Mouse (Mus musculus) adipocyte (in vitro differentiated cells): ENCODE measurements around the gene Vwa1.

Source experiments
- DNase-seq: peaks from one replicate; pipeline ENCODE4 v3.0.0-alpha.2; 2016; ENCODE audit warnings: low spot score

Vwa1 gene

GRCm38 (mm10) chr4:155779498-155779897 lies 5.0 kb upstream of the Vwa1 start:
- no peak for DNase-seq

DNA sequence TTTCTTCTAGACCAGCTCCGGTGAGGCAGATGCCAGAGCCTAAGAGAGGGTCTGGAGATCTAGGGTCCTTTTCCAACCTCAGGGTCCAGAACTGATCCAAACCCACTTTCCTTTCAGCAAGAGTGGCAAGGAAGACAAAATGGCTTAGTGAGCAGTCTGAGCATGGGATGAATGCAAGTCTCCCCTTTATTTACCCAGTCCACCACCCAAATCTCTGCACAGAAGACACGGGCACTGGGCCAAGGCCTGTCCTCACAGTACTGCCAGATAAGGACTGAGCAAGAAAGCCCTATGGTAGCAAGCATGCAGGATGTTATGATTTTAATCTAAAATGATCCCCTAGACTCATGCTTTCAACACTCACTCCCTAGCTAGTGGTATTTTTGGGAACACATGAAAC lies 3.3 kb upstream of the Vwa1 start:
- DNase-seq, result peak; percentile 78

GRCm38 (mm10) chr4:155776704-155777335 lies 2.3 kb upstream of the Vwa1 start:
- peak; percentile 82 for DNase-seq

GRCm38 (mm10) chr4:155775855-155776254 lies 1.4 kb upstream of the Vwa1 start:
- peak; percentile 62 for DNase-seq

- DNase-seq, result peak; percentile 43
Measured at GRCm38 (mm10) chr4:155774971-155775740, 658 bp upstream of the Vwa1 start.

DNA sequence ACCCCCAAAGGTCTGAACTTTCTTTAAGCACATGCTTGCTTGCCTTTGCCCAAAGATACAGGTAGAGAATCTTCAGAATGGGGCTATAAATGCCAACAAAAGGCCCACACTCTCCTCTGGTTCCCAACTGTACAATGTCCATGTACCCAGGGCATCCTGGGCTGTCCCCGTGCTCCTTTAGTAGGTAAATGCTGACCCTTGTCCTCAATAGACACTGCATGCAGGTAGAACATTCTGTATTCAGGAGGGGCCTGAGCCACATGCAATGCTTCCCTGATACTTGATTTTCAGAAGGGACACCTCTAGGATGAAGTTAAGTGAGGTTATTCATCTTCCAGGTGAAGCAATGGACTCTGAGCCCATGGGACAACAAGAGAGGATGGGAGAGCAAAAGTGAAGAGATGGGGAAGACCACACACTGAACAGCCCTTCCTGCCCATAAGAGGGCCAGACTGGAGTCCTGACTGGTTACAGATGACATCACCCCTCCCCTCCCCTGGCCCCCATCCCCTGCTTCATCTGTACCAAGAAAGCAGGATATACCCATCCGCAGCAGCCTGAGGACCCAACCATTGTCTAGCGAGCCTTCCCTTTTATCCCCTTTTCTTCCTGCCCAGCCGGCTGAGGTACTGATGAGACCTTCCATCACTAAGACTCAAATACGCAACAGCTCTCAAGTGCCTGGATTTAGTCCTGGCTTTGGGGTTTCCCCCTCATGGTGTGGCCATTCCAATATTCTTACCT lies 991 bp downstream of the Vwa1 start:
- DNase-seq, result no peak

DNA sequence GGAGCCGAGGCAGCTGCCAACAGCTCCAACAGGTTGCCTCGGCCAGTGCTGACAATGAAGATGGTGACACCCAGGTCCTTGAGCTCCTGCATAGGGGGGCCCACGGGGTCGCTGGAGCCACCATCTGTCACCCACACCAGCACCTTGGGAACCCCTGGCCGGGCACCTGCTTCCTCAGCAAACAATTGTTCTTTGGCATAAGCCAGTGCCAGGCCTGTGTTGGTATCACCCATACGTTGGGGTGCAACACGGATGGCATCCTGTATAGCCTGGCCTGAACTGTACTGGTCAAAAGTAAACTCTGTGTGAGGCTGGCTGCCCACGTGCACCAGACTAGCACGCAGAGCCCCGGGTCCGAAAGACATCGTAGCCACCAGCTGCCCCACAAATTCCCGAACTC lies 1.7 kb downstream of the Vwa1 start:
- no peak for DNase-seq

GRCm38 (mm10) chr4:155771706-155772105 lies 2.8 kb downstream of the Vwa1 start:
- DNase-seq, result no peak

GRCm38 (mm10) chr4:155770626-155771025 lies 3.9 kb downstream of the Vwa1 start:
- no peak for DNase-seq

- DNase-seq, result peak; percentile 90
Measured at GRCm38 (mm10) chr4:155769880-155770512, 4.5 kb downstream of the Vwa1 start.

DNA sequence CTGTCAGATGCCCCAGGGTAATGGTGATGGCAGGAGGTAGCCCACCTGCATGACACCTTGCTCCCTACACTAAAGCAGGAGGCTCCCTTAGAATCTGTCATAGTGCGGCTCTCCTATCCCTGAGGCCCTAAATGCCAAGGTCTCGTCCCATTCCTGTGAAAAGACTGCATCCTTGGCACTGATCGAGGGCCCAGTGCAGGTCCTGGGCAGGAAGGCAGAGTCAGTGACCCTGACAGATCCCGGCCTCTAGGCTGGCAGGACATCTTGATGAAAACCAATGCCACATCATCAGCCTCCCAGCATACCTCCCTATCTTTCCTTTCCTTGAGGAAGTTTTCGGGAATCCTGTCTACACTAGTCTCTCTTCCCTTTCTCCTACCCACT lies 5.0 kb downstream of the Vwa1 start:
- no peak for DNase-seq

DNA sequence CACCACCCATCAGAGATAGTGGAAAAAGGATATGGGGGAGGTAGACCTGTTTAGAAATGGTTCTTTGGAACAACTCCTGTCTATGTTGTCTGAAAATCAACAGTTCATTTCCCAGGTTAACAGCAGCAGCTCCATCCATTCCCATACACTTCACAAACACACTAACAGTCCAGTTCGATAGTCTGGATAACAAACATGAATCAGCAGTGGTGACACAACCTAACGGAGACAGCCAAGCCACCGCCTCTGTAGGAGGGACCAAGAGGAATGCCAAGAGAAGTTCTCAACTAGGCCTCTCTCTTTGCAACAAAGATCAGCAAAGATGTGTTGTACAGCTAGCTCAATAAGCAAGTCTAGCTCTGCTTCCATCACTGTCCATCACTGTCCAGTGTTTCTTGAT lies 12.1 kb downstream of the Vwa1 start:
- peak; percentile 51 for DNase-seq

GRCm38 (mm10) chr4:155761356-155762099 lies 13.0 kb downstream of the Vwa1 start:
- DNase-seq, result peak; percentile 49

GRCm38 (mm10) chr4:155760613-155761355 lies 13.7 kb downstream of the Vwa1 start, which contains the start of gene Atad3a:
Atad3a (minus strand) TSS chr4:155761093.
- DNase-seq, result peak; percentile 97

GRCm38 (mm10) chr4:155759862-155760612 lies 14.5 kb downstream of the Vwa1 start:
- peak; percentile 59 for DNase-seq

DNA sequence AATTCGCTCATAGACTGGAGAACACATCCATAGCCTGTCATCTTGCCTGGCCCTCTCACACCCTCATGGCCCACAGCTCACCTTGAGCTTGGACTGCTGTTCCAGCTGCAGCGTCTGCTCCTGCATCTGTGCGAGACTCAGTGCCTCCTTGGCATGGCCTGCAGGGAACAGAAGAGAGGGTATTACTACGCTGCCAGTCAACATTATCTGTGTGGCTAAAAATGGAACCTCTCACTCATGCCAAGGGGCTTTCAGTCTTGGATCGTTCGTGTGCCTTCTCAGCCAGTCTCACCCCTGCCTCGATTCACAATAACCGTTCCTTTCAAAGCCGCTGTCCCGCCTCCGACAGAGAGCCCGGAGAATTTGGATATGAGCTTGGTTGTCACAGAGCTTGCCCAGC lies 17.5 kb downstream of the Vwa1 start:
- DNase-seq, result peak; percentile 60

DNA sequence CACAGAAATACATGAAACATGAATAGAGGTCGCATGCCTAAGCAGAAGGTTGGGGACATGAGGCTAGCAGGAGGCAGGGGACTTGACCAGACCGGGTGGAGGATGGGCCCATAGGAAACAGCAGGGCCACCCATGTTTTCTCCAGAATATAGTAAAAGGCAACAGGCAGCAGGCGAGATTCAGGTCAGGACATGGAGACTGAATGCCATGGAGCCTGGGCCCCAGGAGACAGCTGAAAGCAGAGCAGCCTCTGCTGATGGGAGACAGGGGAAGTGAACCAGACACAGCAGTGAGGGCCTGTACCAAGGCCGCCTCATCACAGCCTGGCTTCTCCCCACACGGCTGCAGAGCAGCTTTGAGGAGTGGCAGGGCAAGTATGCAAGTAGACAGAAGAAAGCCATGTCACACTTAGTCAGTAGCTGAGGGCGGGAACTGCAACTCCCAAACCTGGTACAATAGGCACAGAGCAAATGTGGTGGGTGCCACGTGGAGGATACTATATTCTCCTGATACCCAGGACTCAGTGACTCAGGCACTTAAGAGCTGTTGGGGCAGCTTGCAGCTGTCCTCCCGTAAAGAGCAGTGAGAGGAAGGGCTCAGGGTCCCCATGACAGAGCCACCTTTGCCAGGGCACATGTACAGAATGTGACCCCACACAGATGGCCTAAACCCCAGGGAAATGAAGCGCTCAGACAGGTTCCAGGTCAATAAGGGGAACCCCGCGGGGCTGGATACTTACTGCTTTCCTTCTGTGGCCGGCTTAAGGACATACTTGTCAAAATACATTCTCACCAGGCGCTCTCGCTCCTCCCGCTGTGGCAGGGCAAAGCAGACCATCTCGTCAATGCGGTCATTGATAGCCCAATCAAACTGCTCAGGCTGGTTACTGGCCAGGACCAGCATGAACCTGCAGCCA lies 27.7 kb downstream of the Vwa1 start:
- DNase-seq, result no peak

DNA sequence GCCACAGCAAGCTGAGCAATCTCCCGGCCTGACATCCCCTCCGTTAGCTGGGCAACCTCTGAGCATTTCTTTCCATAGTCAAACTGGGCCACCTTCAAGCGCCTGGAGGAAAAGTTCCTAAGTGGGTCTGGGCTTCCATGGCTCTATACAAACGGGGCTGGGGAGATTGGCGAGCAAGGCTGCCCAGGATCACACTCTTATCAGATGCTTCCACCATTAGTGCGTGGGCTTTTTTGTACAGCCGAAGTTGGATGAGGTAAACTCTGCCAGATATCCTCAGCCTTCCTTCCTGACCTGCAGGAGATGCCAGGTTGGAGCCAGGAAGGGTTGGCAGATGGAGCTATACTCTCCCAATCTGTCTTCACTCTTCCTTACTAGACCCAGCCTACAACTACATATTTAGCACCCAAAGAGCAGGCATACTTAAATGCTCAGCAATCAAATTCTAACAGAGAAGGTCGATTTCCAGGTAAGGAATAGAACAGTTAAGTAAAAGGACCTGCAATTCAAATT lies 28.4 kb downstream of the Vwa1 start:
- DNase-seq, result no peak

- no peak for DNase-seq
Measured at GRCm38 (mm10) chr4:155745136-155745535, 29.4 kb downstream of the Vwa1 start.
